Mouse (Mus musculus) lung, adult 18-20 months (tissue): ENCODE results near the gene Arhgdia.
"Not testable (repeated sequence)": the region's sequence is repeated elsewhere in the genome, so short reads cannot be mapped to it uniquely, and the experiment has no call there.

Source experiments
- DNase-seq, 2 experiments: peaks; one replicate each; pipeline ENCODE4 v3.0.0; 2022; ENCODE audit warnings: mixed read lengths in 2 of 2

The Arhgdia gene

DNA sequence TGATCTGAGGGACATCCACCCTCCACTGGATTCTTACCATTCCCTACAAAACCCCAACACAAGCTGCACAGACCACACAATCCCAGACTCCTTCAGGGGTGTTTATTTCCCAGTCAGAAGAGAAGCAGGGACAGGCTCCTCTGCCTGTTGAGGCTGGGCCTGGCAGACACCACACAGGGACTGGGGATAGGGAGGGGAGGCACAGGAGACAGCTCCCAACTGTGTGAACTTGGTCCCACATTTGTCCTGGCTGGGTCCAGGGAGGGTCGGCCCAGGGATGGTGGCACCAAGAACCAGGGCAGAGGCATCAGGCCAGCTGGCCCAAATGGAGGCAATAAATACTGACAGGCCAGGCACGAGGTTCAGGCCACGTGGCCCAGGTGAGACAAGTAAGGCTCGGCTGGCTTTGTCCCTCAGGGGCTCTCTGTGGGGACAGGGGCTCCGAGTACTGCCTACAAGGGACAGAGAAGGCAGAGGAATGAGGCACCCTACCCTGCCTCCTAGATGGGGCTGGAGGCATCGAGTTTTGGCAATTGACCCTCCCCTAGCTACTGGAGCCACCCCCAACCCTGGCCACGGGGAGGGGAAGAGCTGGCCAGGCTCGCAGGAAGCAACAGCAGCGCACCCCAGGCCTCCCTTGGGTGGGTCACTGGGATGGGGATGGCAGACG, 3.3 kb downstream of the Arhgdia start:
- no peak for DNase-seq

DNA sequence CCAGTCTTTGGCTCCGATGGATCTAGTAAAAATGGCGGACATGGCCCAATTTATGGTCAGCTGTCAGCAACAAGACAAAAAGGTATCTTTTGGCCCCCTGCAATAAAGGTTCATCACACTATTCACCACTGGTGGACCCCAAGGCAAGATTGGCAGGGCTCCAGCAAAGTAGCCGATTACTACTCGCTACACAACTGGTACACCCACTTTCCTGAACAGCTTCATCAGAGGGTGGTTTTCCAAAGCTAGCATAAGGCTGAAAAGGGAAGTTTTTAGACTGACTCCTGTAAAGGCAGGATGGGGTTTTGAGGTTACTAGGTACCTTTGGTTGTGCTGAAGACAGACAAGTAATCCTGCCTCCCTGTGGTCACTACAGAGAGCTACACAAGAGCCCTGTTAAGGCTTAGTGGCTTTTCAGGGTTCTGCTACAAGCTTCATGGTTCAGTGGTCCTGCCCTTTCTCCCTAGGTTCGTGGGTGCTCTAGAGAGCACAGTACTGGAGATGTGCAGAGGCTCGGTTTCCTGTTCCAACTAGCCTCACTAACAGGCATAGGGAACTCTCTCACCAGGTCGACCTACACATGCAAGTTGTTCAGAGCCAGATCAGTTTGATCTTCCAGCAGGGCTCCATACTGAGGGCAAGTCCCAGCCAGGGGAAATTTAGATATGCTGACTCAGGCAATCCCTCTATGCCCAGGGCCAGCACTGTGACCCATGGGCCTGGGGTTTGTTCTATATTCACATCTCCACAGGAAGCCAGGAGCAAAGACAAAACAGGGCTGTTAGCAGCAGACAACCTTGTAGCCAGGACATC, 4.0 kb downstream of the Arhgdia start:
- no peak for DNase-seq

DNA sequence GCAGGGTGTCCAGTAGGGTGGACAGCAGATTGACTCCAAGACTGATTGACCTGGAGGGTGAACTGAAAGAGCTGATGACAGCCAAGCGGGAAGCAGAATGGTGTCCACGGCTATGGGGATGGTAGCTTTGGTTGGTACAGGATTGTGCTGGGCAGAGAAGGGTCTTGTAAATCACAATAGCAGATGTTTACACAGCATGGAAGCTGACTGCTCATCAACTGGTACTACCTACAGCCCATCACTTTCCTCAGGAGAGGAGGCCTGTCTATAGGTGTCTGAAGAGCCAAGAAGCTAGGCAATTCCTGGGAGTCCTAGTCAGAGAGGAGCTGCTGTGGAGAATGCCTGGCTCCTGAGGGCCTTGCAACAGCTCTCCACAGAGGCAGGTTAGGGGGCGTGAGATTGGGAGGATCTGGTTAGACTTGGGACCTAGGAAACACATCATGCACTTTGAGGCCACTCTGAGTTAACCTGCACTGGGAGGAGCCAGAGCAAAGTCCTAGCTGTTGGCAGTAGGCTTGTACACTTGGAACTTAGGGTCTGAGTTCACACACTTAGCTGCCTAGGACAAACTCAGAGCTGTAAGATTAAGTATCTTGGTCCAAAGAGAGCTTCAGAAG, 5.0 kb downstream of the Arhgdia start:
- no peak for DNase-seq

DNA sequence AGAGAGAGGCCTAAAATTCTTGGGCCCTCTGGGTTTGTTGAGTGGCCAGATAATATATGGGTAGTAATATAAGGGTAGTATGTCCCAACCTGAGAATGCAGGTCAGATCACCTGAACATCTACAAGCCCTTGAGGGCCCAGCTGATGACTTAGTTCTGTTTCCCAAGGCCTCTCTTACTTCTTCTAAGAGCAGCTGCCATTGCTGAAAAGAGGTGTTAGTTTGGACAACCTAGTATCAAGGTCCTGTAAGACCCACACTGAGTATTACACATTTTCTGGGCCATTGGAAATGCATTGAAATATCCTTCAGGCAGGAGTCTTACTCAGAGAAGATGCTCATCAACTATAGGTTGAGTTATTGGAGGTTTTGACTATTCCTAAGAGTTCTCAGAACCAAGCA, 5.5 kb downstream of the Arhgdia start:
- no peak for DNase-seq

DNA sequence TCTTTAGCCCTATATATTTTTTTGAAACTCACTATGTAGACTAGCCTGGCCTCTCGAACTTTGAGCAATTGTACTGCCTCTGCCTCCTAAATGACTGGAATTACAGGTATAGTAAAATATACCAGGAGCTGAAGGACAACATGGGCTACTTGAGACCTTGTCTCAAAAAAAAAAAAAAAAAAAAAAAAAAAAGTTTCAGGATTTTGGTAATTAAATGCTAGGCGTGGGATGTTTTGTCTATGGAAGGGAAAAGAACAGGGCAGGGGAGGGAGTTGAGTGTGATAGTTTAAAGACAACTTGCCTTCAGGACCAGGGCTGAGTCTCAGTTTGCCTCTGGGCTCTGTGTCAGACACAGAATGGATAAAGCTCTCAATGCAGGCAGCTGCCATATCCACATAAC, 6.4 kb downstream of the Arhgdia start:
- DNase-seq: no peak

DNA sequence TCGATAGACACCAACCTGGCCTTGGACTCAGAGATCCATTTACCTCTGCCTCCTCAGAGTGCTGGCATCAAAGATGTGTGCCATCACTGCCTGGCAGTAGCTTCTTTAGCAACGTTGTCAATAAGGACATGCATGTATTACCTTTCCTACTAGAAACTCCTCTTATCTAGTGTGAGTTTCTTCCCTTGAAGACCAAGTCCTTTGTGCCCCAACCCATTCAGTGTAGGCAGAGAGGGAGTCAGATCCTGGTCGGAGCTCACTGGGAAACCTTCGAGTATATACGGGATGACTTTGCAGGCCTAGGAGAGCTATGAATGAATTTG, 7.2 kb downstream of the Arhgdia start:
- no peak for DNase-seq

DNA sequence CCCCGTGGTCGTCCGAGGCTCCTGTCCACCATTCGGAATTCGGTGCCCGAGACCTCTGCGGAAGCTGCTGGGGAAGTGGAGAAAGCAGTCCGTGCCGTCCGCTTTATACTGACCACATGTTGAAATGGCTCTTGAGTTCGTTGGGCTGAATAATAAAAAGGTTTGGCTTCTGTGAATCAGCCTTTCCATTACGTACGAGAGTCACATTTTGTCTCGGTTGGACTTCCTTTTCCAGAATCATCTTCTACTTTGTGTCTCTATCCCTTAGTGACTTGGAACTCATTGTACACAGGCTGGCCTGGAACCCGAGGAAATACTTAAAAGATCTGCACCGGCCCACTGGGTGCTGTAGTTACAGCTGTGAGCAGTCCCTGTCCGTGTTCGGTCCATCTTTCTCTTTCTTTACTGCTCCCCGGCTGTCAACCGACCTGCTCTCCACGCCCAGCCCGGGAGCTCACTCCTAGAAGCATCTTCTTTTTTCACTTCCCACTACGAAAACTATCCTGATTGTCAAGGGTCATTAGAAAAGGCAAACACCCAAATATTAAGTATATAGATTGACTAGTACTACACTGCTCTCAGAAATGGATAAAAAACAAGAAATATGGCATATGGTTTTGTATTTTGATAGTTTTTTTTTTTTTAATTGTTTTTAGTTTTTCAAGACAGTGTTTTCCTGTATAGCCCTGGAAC, 7.7 kb downstream of the Arhgdia start:
- no peak for DNase-seq

DNA sequence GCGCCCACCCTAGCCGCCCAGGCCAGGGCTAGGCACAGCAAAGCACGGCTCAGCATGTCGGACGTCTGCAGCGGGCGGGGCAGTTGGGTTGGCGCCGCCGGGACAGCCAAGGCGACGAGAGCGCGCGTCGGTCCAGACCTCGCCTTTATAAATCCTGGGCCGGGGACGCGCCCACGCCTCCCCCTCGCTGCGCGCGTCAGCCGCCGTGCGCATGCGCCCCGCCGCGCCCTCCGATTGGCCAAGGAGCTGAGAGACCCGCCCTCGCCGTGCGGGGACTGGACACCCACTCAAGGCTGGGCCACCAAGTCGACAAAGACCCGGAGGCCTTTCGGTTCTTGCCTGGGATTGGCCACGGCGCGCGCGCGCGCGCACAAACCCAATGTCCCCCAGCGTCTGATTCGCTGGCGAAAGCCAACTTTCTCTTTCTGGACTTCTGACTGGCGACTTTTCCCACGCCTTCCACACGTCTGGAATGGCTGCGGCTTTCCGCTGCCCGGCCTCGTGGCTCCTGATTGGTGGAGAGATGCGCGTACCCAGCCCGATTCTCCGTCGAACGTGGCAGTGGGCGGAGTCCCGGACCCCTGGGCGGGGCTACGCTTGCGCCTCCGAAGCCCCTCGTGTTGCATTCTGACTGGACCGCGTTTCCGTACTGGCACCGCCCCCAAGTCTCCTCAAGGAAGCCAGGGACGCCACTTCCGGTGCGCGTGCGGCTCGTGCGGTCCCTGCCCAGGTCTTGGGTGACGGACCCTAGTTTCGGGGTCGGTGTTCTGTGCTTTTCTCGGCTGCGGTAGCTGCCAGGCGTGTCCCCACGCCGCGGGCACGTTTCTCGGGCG, 8.5 kb downstream of the Arhgdia start, which contains the start of gene P4hb:
Gene P4hb (minus strand): TSS at position 502 of the 833 bp plus-strand sequence.
- peak; percentile 100 for DNase-seq

DNA sequence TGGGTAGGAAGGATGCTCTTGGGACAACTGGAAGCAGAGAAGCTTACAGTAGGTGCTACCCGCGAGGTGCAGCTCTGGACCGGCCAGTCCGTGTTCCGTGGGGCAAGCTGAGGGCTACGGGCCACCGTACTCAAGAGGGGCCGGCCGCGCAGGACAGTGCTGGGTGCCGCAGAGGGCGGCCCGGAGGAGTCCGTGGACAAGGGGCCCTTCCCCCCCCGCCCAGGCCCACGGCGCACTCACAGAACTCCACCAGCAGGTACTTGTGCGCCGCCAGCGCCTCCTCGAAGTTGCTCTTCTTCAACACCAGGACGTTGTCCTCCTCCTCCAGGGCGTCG, 9.0 kb downstream of the Arhgdia start:
- DNase-seq: peak in 1 of 2 experiments; percentile 34

DNA sequence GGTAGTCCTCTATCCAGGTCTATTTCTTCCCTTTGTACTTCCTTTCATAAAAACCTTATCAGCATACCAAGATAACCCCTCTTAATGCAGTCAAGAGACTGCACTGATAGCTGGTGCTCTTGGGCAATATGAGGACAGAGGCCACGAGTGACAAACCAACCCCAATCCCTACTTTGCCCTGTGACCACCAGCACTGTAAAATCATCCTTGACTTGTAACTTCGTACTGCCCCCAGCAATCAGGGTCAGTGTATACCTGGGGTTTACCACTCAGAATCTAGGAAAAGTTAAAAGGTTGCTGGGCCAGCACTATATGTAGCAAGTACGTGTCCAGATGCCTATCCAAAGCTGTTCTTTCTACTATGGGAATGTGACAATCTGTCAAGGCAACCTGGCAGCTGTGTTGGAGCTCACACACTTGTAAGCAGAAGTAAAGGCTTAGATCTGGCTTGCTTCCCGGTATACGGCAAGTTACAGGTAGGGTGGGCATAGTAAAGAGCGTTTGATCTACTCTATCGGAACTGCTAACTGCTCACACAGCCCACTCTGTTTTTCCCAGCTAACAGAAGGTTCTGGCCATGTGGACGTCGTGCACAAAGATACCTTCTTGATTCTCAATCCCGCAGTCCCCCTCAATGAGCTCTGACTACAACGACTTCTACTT, 9.5 kb downstream of the Arhgdia start:
- DNase-seq: no peak

DNA sequence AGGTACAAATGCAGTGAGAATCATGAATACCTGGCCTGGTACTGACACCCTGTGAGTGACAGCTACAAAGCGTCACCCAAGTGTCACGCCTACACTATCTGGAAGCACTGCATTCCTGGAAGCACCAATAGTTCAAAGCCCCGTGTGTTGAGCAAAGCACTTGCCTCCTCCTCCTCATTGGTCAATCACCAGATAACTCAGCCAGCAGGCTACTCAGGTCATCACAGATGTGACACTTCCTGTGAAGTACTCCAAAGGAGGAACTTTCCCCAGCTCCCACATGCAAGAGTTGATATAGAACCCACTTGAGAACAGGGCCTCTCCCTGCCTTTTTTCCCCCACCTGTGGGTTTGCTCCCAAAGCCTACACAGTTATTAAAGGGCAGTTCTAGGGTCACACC, 10.3 kb downstream of the Arhgdia start:
- no peak for DNase-seq

DNA sequence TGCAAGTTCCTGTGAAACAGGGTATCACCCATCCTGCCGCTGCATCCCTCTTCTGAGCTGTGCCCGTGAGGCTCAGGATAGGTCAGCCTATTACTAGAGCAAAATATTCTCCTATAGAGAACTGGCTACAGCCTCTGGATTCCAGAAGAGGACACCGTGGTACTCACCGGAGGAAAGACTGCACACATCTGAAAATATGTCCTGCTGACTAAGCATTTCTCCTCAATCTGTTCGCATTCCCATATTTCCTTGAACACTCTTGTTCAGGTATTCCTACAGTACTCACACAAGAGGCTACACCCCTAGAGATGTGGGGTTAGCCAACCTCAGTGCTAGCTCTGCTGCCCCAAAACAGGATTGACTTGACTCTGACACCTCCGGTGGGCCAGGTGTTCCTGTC, 13.1 kb downstream of the Arhgdia start:
- DNase-seq: no peak

DNA sequence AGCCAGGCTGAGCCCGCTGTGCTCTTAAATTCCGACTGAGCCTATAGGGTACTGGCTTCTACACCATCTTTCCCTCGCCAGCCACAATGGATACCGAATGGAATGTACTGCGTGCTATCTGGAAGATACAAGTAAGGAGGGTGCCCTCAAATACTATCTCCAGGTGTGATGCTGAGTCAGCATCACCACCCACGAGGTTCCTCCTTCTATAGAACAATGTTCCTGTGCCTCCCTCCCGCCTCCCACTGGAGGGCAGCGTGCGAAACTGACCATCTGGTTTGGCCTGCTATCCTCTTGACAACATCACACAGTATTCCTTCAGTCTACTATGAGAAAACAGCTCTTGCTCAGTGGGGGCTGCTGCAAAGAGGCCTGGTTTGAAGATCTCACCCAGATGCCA, 16.3 kb downstream of the Arhgdia start:
- no peak for DNase-seq

DNA sequence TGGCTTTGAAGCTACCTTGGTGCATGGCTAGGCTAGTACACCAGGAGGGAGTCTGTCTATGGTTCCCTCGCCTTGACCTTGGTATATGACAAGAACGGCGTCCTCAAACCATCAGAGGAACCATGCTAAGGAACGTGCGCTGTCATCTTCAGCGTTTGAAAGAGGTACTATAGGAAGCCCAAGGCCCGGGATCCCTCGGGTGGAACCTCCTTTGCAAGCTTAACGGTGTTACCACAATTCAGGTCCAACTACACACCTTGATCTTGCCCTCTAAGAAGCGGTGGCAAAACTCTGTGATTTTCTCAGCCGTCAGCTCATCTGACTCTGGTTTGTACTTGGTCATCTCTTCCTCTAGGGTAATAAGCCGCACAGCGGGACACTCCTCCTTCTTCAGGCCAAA, 18.5 kb downstream of the Arhgdia start:
- no peak for DNase-seq

DNA sequence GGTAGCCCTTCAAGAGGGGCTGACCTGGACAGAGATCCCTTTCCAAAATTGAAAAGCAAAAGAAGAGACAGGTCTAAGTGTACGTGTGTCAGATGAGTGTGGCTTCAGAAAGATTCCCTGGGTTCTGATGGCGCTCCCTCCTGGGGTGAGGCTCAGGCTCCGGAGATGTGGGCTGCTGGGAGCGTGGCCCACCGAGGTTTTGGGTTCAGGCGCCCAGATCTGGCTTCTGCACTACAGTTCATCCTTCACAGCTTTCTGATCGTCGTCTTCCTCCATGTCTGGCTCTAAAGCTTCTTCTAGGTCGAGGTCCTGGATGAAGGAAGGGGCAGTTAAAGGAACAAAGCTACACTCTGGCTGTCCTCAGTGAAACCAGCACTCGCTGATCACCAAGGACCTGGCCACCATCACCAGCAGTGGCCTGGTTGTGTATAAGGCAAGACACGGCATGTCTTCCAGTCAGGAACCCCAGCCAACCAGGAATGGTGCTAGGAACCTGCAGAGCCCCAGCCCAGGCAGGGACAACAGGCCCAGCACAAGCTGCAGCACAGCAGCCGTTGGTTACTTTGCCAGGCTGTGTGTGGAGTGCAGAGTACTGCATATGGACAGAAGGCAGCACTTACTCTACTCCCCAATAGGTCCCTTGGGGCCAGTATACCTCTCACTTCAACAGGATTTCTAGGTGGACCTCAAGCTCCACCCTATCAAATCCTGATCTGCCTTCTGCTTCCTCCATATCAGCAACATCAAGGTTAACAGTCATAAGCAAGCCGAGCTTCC, 20.3 kb downstream of the Arhgdia start:
- DNase-seq: no peak

DNA sequence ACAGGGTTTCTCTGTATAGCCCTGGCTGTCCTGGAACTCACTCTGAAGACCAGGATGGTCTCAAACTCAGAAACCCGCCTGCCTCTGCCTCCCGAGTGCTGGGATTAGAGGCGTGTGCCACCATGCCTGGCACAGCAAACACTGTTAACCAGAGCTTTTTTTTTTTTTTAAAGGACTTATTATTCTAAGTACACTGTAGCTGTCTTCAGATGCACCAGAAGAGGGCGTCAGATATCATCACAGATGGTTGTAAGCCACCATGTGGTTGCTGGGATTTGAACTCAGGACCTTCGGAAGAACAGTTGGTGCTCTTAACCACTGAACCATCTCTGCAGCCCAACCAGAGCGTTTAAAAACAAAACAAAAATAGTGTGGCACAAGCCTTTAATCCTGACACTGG, 22.6 kb downstream of the Arhgdia start:
- DNase-seq: not testable (repeated sequence)

DNA sequence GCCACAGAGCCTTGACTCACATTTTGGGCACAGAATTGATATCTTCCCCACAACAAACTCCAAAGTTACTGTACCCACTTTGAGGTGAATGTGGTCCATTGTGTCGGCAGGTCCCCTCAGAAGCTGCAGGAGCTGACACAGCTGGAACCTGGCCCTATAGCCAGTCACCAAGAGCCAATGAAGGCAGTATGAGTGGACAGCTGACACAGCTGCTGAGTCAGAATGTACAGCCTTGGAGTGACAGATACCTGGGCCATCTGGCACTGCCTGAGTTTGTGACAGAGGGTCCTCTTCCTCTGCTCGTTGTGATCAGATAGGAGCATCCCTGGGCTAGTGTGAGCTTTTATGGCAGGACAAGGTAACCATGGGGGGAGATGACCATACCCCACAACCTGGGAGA, 26.2 kb downstream of the Arhgdia start:
- DNase-seq: no peak

DNA sequence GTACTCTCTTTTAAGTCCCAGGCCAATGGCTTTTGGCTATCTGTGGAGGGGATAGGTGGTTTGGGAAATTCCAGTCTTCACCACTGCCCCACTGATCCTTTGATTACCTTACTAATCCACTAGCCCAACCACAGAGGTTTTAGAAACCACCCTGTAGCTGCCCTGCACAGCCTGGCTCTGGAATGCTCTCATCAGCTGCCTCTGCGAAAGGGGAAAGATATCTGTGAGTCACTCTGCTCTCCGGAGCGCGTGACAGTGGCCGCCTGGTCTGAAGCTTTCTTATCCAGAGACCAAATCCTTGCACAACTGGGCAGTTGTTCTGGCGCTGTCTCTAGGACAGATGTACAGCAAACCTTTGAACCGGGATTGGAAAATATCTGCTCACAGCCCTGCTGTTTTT, 26.6 kb downstream of the Arhgdia start:
- no peak for DNase-seq

DNA sequence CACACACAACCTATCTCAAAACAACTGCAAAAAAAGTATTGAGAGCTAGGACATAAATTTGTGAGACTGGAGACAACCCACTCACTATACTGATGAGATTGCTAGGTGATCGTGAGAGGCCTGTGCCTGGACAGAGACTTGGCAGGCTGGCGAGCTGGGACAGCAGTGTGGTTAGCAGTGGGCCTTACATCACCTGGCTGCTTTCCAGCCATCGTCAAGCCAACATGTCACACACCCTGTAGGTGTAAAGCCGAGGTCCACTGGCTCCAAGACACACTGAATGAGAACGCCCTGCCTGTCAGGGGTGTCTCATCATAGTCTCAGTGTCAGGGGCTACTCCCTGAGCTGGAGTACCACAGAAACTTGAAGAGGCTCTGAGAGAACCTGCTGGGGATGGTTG, 28.7 kb downstream of the Arhgdia start:
- no peak for DNase-seq

DNA sequence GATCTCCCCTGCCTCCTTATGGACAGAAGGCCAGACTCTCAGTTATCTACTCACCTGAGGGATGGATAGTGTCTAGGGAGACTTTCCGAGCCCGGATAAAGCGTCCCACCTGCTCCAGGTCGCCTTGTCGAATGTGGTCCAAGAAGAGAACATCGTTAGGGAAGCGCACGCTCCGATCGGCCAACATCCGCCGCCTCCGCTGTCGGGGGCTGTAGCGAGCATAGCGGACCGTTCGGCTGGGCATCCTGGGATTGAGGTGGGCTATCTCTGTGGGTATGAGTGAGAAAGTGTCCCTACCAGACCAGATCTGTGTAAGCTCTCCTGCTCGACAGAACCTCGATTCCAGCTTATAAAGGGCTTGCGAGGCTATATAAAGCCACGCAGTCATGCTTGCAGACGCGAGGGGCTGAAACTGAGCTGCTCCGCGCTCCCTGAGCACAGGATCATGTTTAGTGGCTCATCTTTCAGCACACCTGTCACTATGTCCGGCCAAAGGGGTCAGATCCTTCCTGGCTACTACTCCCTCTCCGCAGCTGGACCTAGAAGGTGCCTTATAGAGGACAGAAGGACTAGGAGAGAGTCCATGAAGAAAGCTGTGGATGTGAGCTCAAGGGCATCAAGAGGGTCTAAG, 30.5 kb downstream of the Arhgdia start, which contains the start of gene Ppp1r27:
Gene Ppp1r27 (minus strand): TSS at position 323 of the 631 bp plus-strand sequence.
- no peak for DNase-seq
